Comparison of ENCODE assay signal across 11 mouse cellular contexts in the genomic region with DNA sequence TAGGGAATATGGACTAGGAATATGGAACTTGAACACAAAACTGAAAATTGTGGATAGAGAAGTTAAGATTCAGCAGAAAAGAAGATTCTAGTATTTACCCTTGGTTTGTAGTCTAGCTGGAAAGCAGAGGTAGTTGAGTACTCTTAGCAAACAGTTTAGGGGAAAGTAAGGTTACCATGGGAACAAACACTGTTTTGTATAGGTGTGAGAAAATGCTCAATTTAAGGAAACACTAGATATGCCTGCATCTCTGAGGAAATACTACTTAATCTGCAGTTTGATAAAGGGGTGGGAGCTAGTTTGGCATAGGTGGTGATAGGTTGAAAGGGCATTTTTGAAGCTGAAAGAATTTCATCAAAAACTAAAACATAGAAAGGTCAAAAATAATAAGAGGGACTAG. TPM values are rescaled to one million over a fixed set of nuclear protein-coding genes. Genes with fewer than 3 reads are reported as not detected.
DNase-seq lines count a peak whose midpoint lies in the region; ATAC-seq and TF ChIP-seq lines count a peak whose summit lies in the region.
"Had no signal": no experiment of that assay in that cellular context is flagged by ENCODE, and none has a peak within 500 bp of the region (broad histone marks: within the 10 kb centered on the region; RNA-seq: fewer than 3 reads in every experiment).

No protein-coding gene starts in this region.

- no peaks in the 10 kb centered on the region for H3K27me3 ChIP-seq in heart, embryonic 14.5 days (ENCODE audit: control insufficient read depth, insufficient read depth, low read length)
- no peaks in the 10 kb centered on the region for H3K27me3 ChIP-seq in lung, embryonic 15.5 days
- H3K27me3 ChIP-seq in myocyte (ENCODE audit: control insufficient read depth, insufficient read depth, insufficient read length) = no peaks in the 10 kb centered on the region

- no peak overlapping the region for H3ac ChIP-seq in myocyte (ENCODE audit: control insufficient read depth, insufficient read length)

- H3K79me2 ChIP-seq in myocyte (ENCODE audit: control insufficient read depth, insufficient read depth) = peaks cover 86% of the 10 kb centered on the region

- peaks cover 2 to 39% of the 10 kb centered on the region in 2 experiments; a peak in 3 of 4 replicates for H3K4me1 ChIP-seq in heart, embryonic 14.5 days (ENCODE audit: control insufficient read depth in 2 of 2, insufficient read depth in 2 of 2, low read length in 2 of 2)
- H3K4me1 ChIP-seq in lung, embryonic 15.5 days = peaks cover 5% of the 10 kb centered on the region; the same call in 1 of the 2 replicates

- H3K9me3 ChIP-seq in heart, embryonic 14.5 days (ENCODE audit: control insufficient read depth, low read length) = no peaks in the 10 kb centered on the region
- H3K9me3 ChIP-seq in lung, embryonic 15.5 days = no peaks in the 10 kb centered on the region

- TF ChIP-seq POLR2A in myocyte (IDR thresholded peaks at IDR 0.05; ENCODE audit: insufficient read length, low read depth) = no peak

- peak overlapping the region; percentile 100 for H3K9ac ChIP-seq in heart, embryonic 14.5 days (ENCODE audit: low read length)
- H3K9ac ChIP-seq in lung, embryonic 15.5 days = no peak overlapping the region
- H3K9ac ChIP-seq: forebrain, postnatal 0 days had no signal

- no peak for DNase-seq in heart, postnatal 4 days
- DNase-seq in lung, adult 18-20 months = no peak
- peak; percentile 72 for DNase-seq in MEL-GATA-1-ER (ENCODE audit: extremely low read depth, low read depth)
- no peak for DNase-seq in left cerebral cortex, adult 11 months (ENCODE audit: low spot score)
- no peak for DNase-seq in left cerebral cortex, adult 18-20 months (ENCODE audit: low spot score in 2 of 2)
- DNase-seq: cerebellum, postnatal 36 days; forebrain, postnatal 0 days; gastrocnemius, postnatal 36 days had no signal

- peak overlapping the region; percentile 83 for H3K4me2 ChIP-seq in heart, embryonic 14.5 days (ENCODE audit: low read length)
- H3K4me2 ChIP-seq in lung, embryonic 15.5 days = 0 out of 2 replicates have a peak overlapping the region, but pooled peaks have one; percentile 3
- H3K4me2 ChIP-seq in myocyte (ENCODE audit: low read depth) = peak overlapping the region; percentile 89

- no peak overlapping the region for H3K27ac ChIP-seq in heart, embryonic 14.5 days (replicated peaks in 1 of 2; ENCODE audit: control insufficient read depth in 1 of 2, insufficient read depth in 1 of 2, low read depth in 2 of 2, low read length in 2 of 2)
- no peak overlapping the region for H3K27ac ChIP-seq in lung, embryonic 15.5 days

- no peaks in the 10 kb centered on the region for H3K36me3 ChIP-seq in heart, embryonic 14.5 days (ENCODE audit: control insufficient read depth, insufficient read depth, low read length)
- no peaks in the 10 kb centered on the region for H3K36me3 ChIP-seq in lung, embryonic 15.5 days
- H3K36me3 ChIP-seq in myocyte (ENCODE audit: control insufficient read depth, insufficient read depth) = peaks cover 3% of the 10 kb centered on the region

- peak overlapping the region in 1 of 2 experiments; percentile 98; a peak in 2 of 4 replicates for H3K4me3 ChIP-seq in heart, embryonic 14.5 days (ENCODE audit: control insufficient read depth in 1 of 2, insufficient read depth in 1 of 2, low read depth in 1 of 2, low read length in 2 of 2)
- no peak overlapping the region for H3K4me3 ChIP-seq in lung, embryonic 15.5 days
- H3K4me3 ChIP-seq in myocyte = no peak overlapping the region

- ATAC-seq in heart, embryonic 14.5 days (ENCODE audit: insufficient number of reproducible peaks, insufficient read depth, low FRiP score, low read depth) = no peak
- no peak for ATAC-seq in lung, embryonic 15.5 days (ENCODE audit: borderline replicate concordance, extremely low read depth, low FRiP score, low TSS enrichment)
- ATAC-seq: forebrain, postnatal 0 days had no signal

TF ChIP-seq in myocyte, 11 proteins besides CTCF, POLR2A, EP300 and RAD21:
- TF ChIP-seq SRF (IDR thresholded peaks at IDR 0.05; ENCODE audit: control insufficient read depth, insufficient read length, low read depth) = no peak
- no peak for TF ChIP-seq MAX (IDR thresholded peaks at IDR 0.05; ENCODE audit: low read depth)
- TF ChIP-seq TCF12 (IDR thresholded peaks at IDR 0.05; ENCODE audit: insufficient read depth, poor library complexity, severe bottlenecking) = no peak
- no peak for TF ChIP-seq USF1 (IDR thresholded peaks at IDR 0.05; ENCODE audit: low read depth)
- TF ChIP-seq E2F4 (IDR thresholded peaks at IDR 0.05; ENCODE audit: insufficient read depth) = no peak
- TF ChIP-seq POLR2AphosphoS2 (IDR thresholded peaks at IDR 0.05; ENCODE audit: insufficient read length, low read depth) = no peak
- no peak for TF ChIP-seq CEBPB (IDR thresholded peaks at IDR 0.05; ENCODE audit: insufficient read depth, poor library complexity, severe bottlenecking)
- TF ChIP-seq MYOG (IDR thresholded peaks at IDR 0.05; ENCODE audit: control insufficient read depth in 1 of 3, insufficient read depth in 1 of 3, insufficient read length in 2 of 3, low read depth in 2 of 3) = no peak
- TF ChIP-seq REST (IDR thresholded peaks at IDR 0.05; ENCODE audit: insufficient read depth, insufficient read length) = no peak
- no peak for TF ChIP-seq MYOD1 (IDR thresholded peaks at IDR 0.05; ENCODE audit: control insufficient read depth in 1 of 3, insufficient read length in 2 of 3, low read depth in 2 of 3)
- no peak for TF ChIP-seq TCF3 (IDR thresholded peaks at IDR 0.05; ENCODE audit: insufficient read length, low read depth)

RNA-seq across cellular contexts. Expression of a gene that starts 2.4 kb away (rescaled TPM):
- 82.5 and 89.5 TPM in 2 replicates for polyA plus RNA-seq in heart, embryonic 14.5 days (2014; fragmentation: Nextera tagmentation; extraction: Ambion mirVana)
- total RNA-seq in heart, postnatal 4 days (2021) = 100 to 1,000 TPM; 178 to 191 TPM
- polyA plus RNA-seq in lung, embryonic 15.5 days (2015; fragmentation: Nextera tagmentation; extraction: Ambion mirVana) = 29.1 and 29.5 TPM in 2 replicates
- 24.7 TPM for polyA plus RNA-seq in myocyte (2012; fragmentation: generic; extraction: Trizol)
- total RNA-seq in left cerebral cortex, adult 18-20 months (2021) = 10 to 100 TPM; 18.2 to 20.3 TPM

Comparison
In these comparisons a context has a peak if more than half of its experiments do, and no peak if none do; other contexts are left out.
1. H3K4me2 ChIP-seq: peak in every context shown above with its lines; median percentile 89 in myocyte; 83 in heart, embryonic 14.5 days; 3 in lung, embryonic 15.5 days.